In the genomic region with DNA sequence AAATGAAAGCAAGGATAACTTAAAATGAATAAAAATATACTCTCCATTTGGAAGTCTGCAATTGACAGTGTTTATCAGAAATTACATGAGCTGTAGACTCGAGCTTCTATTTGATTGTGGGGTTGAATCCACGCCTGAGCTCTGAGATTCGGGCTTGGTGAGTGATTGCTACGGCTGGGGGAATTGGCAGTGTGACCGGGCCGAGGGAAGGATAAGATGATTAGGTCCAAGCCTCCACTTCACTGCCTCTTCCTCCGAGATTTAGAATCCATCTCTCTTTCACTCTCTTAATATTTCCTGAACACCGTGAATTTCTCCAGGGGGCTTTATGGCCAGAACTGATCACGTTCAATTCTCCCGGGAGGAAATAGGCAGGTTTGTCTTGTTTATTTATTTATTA, we compare ENCODE assay signal across 16 mouse cellular contexts.
"Had no signal": no experiment of that assay in that cellular context is flagged by ENCODE, and none has a peak within 500 bp of the region (broad histone marks: within the 10 kb centered on the region; RNA-seq: fewer than 3 reads in every experiment).

No protein-coding gene starts in this region.

- DNase-seq: retina, postnatal 1 day; right cerebral cortex, adult 18-20 months; right cerebral cortex, postnatal 14 days; right cerebral cortex, postnatal 25 days; right cerebral cortex, postnatal 4 days; spleen, adult 18-20 months; thymus, adult 18-20 months; thymus, adult 2 months; thymus, postnatal 14 days; thymus, postnatal 25 days; thymus, postnatal 36 days; thymus, postnatal 4 days had no signal

- H3K9ac ChIP-seq: neural tube, embryonic 13.5 days; neural tube, embryonic 15.5 days; stomach, embryonic 15.5 days had no signal

- H3K36me3 ChIP-seq: neural tube, embryonic 13.5 days; neural tube, embryonic 15.5 days; stomach, embryonic 15.5 days had no signal

- H3K4me3 ChIP-seq: neural tube, embryonic 13.5 days; neural tube, embryonic 15.5 days; stomach, embryonic 15.5 days had no signal

- H3K4me2 ChIP-seq: neural tube, embryonic 13.5 days; neural tube, embryonic 15.5 days; stomach, embryonic 15.5 days had no signal

- H3K9me3 ChIP-seq: neural tube, embryonic 13.5 days; neural tube, embryonic 15.5 days; stomach, embryonic 15.5 days had no signal

- H3K27me3 ChIP-seq: neural tube, embryonic 13.5 days; neural tube, embryonic 15.5 days; stomach, embryonic 15.5 days had no signal

- H3K4me1 ChIP-seq: neural tube, embryonic 15.5 days; stomach, embryonic 15.5 days had no signal

- H3K27ac ChIP-seq: neural tube, embryonic 13.5 days; neural tube, embryonic 15.5 days; stomach, embryonic 15.5 days; stomach, postnatal 0 days had no signal
